Mouse (Mus musculus): ENCODE measurements around the gene Ppp1r13l. TPM values are rescaled to one million over a fixed set of nuclear protein-coding genes. Genes with fewer than 3 reads are reported as not detected.

Gene Ppp1r13l
- polyA plus RNA-seq, 1 experiment from 2014 or later: 3.0 TPM

DNA sequence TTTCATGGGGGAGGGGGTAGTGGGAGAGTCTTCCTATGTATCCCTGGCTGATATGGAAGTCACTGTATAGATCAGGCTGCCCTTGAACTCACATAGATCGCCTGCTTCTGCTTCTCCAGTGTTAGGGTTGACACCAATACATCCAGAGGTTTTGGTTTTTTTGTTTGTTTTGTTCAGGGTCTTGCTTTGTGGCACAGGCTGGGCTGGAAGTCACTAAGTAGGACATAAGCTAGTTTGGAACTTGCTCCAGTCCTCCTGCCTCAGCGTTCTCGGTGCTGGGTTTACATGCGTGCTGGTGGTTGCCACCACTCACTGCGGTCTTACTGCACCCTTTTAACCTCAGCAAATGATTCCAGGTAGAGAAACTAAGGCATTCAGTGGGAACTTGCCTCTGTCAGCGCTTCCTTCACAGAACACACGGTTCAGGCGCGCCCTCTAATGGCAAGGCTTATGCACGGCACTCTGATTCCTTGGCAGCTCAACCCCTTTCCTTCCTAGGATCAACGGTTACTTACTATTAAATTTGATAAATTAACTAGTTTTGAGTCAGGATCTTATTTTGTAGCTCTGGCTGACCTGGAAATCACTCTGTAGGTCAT, 16.2 kb upstream of the Ppp1r13l start:
- ATAC-seq: no peak
- Histone ChIP-seq H3K9ac (replicated peaks; ENCODE audit: low read depth, low read length) (no peak overlapping the region), H3K4me2 (ENCODE audit: low read length) (no peak overlapping the region), H3K27me3 (replicated peaks; ENCODE audit: control insufficient read depth, insufficient read depth, low read length) (no peaks in the 10 kb centered on the region; the same call in 1 of the 2 replicates), H3K4me1 (replicated peaks; ENCODE audit: control insufficient read depth, insufficient read depth, low read length) (peaks cover 29% of the 10 kb centered on the region), H3K4me3 (replicated peaks; ENCODE audit: low read length) (no peak overlapping the region), H3K27ac (ENCODE audit: low read length) (no peak overlapping the region), H3K36me3 (ENCODE audit: control insufficient read depth, insufficient read depth) (no peaks in the 10 kb centered on the region), H3K9me3 (ENCODE audit: control insufficient read depth, low read length) (no peaks in the 10 kb centered on the region)
- 2% methylated on average over 11 of the region's 11 CpGs for WGBS

DNA sequence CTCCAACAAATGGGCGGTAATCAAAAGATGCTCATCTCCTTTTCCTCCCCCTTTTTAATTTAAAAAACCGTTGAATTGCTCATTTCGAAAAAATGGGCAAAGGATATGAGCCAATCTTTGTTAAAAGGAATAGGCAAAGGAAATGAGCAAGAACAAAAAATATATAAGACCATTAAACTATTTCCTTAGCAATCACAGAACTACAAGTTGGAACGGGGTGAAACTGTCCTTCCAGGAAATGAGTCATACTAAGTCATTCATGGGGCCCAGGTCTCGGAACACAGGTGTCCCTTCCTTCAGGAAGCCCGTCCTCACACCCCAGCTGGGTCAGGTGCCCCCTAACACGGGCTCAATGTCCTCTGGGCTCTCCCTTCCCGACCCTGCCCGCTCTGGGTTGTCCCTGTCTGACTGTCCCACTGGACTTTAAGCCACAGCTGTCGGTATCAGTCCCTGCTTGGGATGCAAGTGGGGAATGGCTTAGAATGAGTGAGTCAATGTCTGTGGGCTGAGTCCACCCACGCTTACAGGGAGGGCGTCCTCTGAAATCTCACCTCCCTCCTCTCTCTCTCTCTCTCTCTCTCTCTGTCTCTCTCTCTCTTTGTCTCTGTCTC, 15.2 kb upstream of the Ppp1r13l start, which contains the start of gene Ercc1:
Ercc1 (plus strand) TSS at position 542 of the 611 bp plus-strand sequence.
- Histone ChIP-seq H3K4me1 (replicated peaks; ENCODE audit: control insufficient read depth, insufficient read depth, low read length) (peaks cover 29% of the 10 kb centered on the region), H3K9me3 (ENCODE audit: control insufficient read depth, low read length) (no peaks in the 10 kb centered on the region), H3K9ac (replicated peaks; ENCODE audit: low read depth, low read length) (peak within 1 kb of the TSS; percentile 69), H3K27me3 (replicated peaks; ENCODE audit: control insufficient read depth, insufficient read depth, low read length) (no peaks in the 10 kb centered on the region; the same call in 1 of the 2 replicates), H3K4me3 (replicated peaks; ENCODE audit: low read length) (peak within 1 kb of the TSS; percentile 59), H3K36me3 (ENCODE audit: control insufficient read depth, insufficient read depth) (peaks cover 6% of the 10 kb centered on the region; the same call in 1 of the 2 replicates), H3K4me2 (ENCODE audit: low read length) (peak within 1 kb of the TSS; percentile 81), H3K27ac (ENCODE audit: low read length) (peak within 1 kb of the TSS; percentile 89)
- 21% methylated on average over 12 of the region's 12 CpGs for WGBS
- ATAC-seq: no peak; the same call in 1 of the 2 replicates

DNA sequence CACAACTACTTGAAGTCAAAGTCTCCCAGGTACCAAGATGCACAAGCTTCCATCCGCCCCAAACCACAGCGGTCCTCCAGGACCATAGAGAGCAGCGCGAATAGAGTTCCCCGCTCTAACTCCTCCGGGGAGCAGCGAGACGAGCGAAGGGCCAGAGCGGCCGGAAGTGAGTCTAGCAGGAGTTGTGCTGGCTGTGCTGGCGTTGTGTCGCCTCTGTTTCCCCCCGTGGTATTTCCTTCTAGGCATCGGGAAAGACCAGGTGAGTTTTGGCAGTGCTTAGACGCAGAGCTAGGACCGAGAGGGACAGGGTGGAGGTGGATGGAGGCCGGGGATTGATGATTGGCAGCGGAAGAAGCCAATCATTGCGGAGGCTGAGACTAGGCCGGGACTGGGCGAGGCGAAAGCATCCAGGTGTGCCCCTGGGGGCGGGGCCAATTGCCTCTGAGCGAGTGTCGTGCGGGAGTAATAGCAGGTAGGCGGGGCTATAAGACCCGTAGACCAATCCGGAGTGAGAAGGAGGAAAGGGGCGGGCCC, 14.5 kb upstream of the Ppp1r13l start:
- peaks cover 29% of the 10 kb centered on the region for H3K4me1 ChIP-seq (replicated peaks; ENCODE audit: control insufficient read depth, insufficient read depth, low read length)
- peak overlapping the region; percentile 81 for H3K4me2 ChIP-seq (ENCODE audit: low read length)
- H3K36me3 ChIP-seq (ENCODE audit: control insufficient read depth, insufficient read depth): peaks cover 6% of the 10 kb centered on the region; the same call in 1 of the 2 replicates
- H3K27me3 ChIP-seq (replicated peaks; ENCODE audit: control insufficient read depth, insufficient read depth, low read length): no peaks in the 10 kb centered on the region; the same call in 1 of the 2 replicates
- WGBS: under 1% methylated on average over 31 of the region's 31 CpGs
- no peaks in the 10 kb centered on the region for H3K9me3 ChIP-seq (ENCODE audit: control insufficient read depth, low read length)
- peak overlapping the region; percentile 89 for H3K27ac ChIP-seq (ENCODE audit: low read length)
- ATAC-seq: peak; percentile 94
- peak overlapping the region; percentile 59 for H3K4me3 ChIP-seq (replicated peaks; ENCODE audit: low read length)
- peak overlapping the region; percentile 69 for H3K9ac ChIP-seq (replicated peaks; ENCODE audit: low read depth, low read length)

DNA sequence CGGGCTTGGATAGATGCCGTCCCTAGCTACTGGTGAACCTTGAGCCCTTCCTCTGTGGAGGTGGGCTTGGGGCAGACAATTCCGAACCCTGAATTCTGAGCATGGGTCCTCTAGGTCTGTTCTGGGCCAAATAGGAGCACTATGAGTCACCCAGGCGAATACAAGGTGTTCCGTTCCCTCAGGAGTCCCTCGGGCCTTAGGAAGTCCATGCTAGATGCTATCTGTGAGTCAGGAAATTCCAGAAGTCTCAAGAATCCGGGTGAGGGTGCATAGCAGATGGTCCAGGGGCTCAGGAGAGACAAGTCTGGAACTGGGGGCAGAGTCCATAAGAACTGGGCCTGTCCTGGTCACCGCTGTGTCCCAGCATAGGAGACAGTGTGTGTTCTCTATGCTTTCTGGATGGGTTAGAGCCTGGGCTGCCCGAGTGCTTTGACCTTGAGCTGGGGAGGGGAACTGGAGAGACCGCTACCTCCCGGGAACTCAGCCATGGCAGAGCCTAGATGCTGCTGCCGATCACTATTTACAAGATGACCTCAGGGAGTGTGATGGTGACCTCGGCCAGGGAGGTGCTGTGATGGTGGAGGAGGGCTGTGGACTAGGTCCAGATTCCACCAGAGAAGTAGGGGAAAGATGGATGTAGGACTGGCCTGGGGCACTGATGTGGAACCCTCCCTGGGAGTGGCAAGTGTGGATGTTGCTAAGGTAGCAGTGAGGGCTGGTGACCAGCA, 10.2 kb upstream of the Ppp1r13l start:
- H3K36me3 ChIP-seq (ENCODE audit: control insufficient read depth, insufficient read depth): peaks cover 19% of the 10 kb centered on the region
- H3K4me3 ChIP-seq (replicated peaks; ENCODE audit: low read length): no peak overlapping the region
- H3K27me3 ChIP-seq (replicated peaks; ENCODE audit: control insufficient read depth, insufficient read depth, low read length): no peaks in the 10 kb centered on the region
- 90% methylated on average over 13 of the region's 13 CpGs for WGBS
- H3K27ac ChIP-seq (ENCODE audit: low read length): no peak overlapping the region
- no peak for ATAC-seq
- peaks cover 14% of the 10 kb centered on the region for H3K4me1 ChIP-seq (replicated peaks; ENCODE audit: control insufficient read depth, insufficient read depth, low read length)
- H3K4me2 ChIP-seq (ENCODE audit: low read length): no peak overlapping the region
- no peak overlapping the region for H3K9ac ChIP-seq (replicated peaks; ENCODE audit: low read depth, low read length)
- H3K9me3 ChIP-seq (ENCODE audit: control insufficient read depth, low read length): no peaks in the 10 kb centered on the region

DNA sequence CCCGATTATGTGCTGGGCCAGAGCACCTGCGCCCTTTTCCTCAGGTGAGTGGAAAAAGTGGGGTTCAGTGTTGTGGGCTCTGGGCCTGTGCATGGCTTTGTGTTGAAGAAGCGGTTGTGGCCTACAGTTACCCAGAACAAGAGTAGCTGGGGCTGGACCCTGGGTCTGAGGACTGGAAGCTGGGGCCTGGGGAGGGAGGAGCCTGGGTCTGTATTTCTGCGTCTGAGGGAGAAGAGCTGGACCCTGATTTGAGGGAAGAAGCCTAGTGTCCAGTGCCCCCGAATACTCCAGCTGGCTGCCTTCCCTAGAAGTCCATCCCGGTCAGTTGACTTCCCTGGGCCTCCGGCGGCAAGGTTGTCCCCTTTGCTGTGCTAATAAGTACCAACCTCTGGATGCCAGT, 9.3 kb upstream of the Ppp1r13l start:
- peaks cover 19% of the 10 kb centered on the region for H3K36me3 ChIP-seq (ENCODE audit: control insufficient read depth, insufficient read depth)
- no peak overlapping the region for H3K4me2 ChIP-seq (ENCODE audit: low read length)
- 95% methylated on average over 8 of the region's 8 CpGs for WGBS
- peaks cover 9% of the 10 kb centered on the region for H3K4me1 ChIP-seq (replicated peaks; ENCODE audit: control insufficient read depth, insufficient read depth, low read length)
- no peaks in the 10 kb centered on the region for H3K9me3 ChIP-seq (ENCODE audit: control insufficient read depth, low read length)
- no peaks in the 10 kb centered on the region for H3K27me3 ChIP-seq (replicated peaks; ENCODE audit: control insufficient read depth, insufficient read depth, low read length)
- ATAC-seq: no peak
- no peak overlapping the region for H3K27ac ChIP-seq (ENCODE audit: low read length)
- H3K9ac ChIP-seq (replicated peaks; ENCODE audit: low read depth, low read length): no peak overlapping the region
- no peak overlapping the region for H3K4me3 ChIP-seq (replicated peaks; ENCODE audit: low read length)

DNA sequence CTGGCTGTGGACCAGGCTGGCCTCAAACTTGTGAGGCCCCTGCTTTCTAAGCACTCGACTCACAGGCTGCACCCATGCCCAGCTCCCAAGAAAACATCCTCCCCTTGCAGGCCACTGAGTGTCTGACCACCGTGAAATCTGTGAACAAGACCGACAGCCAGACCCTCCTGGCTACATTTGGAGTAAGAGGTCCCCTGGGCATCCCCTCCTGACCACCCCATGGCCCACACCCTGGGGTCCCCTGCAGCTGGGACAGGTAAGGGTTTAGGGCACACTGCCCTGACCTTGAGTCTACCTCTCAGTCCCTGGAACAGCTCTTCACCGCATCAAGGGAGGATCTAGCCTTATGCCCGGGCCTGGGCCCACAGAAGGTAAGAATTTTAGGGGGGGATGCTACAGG, 4.6 kb upstream of the Ppp1r13l start:
- no peak for ATAC-seq
- no peaks in the 10 kb centered on the region for H3K27me3 ChIP-seq (replicated peaks; ENCODE audit: control insufficient read depth, insufficient read depth, low read length)
- no peak overlapping the region for H3K4me3 ChIP-seq (replicated peaks; ENCODE audit: low read length)
- H3K4me1 ChIP-seq (replicated peaks; ENCODE audit: control insufficient read depth, insufficient read depth, low read length): peaks cover 11% of the 10 kb centered on the region
- WGBS: 91% methylated on average over 5 of the region's 5 CpGs
- no peak overlapping the region for H3K27ac ChIP-seq (ENCODE audit: low read length)
- H3K9me3 ChIP-seq (ENCODE audit: control insufficient read depth, low read length): no peaks in the 10 kb centered on the region
- H3K9ac ChIP-seq (replicated peaks; ENCODE audit: low read depth, low read length): no peak overlapping the region
- H3K4me2 ChIP-seq (ENCODE audit: low read length): no peak overlapping the region
- peaks cover 20% of the 10 kb centered on the region for H3K36me3 ChIP-seq (ENCODE audit: control insufficient read depth, insufficient read depth)

DNA sequence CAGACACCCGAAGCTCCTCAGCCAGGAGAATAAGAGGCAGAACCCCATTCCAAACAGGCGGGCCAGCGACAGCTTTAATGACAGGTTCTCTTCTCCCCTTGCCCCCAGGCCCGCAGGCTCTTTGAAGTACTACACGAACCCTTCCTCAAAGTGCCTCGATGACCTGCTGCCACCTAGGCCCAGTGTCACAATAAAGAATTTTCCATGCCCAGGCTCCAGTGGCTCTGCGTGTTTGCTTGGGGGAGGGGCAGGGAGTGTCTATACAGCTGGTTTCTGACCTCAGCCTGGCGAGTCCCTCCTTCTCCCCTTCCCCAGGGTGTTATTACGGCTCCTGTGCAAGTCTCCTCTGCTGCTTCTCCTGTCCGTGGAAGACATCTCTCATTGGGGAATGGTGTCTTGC, 3.2 kb upstream of the Ppp1r13l start:
- Histone ChIP-seq H3K27me3 (replicated peaks; ENCODE audit: control insufficient read depth, insufficient read depth, low read length) (no peaks in the 10 kb centered on the region), H3K9me3 (ENCODE audit: control insufficient read depth, low read length) (no peaks in the 10 kb centered on the region), H3K4me2 (ENCODE audit: low read length) (no peak overlapping the region), H3K4me1 (replicated peaks; ENCODE audit: control insufficient read depth, insufficient read depth, low read length) (peaks cover 22% of the 10 kb centered on the region), H3K9ac (replicated peaks; ENCODE audit: low read depth, low read length) (no peak overlapping the region), H3K27ac (ENCODE audit: low read length) (no peak overlapping the region), H3K36me3 (ENCODE audit: control insufficient read depth, insufficient read depth) (peaks cover 16% of the 10 kb centered on the region; the same call in 1 of the 2 replicates), H3K4me3 (replicated peaks; ENCODE audit: low read length) (no peak overlapping the region)
- ATAC-seq: no peak
- WGBS: 81% methylated on average over 10 of the region's 10 CpGs

DNA sequence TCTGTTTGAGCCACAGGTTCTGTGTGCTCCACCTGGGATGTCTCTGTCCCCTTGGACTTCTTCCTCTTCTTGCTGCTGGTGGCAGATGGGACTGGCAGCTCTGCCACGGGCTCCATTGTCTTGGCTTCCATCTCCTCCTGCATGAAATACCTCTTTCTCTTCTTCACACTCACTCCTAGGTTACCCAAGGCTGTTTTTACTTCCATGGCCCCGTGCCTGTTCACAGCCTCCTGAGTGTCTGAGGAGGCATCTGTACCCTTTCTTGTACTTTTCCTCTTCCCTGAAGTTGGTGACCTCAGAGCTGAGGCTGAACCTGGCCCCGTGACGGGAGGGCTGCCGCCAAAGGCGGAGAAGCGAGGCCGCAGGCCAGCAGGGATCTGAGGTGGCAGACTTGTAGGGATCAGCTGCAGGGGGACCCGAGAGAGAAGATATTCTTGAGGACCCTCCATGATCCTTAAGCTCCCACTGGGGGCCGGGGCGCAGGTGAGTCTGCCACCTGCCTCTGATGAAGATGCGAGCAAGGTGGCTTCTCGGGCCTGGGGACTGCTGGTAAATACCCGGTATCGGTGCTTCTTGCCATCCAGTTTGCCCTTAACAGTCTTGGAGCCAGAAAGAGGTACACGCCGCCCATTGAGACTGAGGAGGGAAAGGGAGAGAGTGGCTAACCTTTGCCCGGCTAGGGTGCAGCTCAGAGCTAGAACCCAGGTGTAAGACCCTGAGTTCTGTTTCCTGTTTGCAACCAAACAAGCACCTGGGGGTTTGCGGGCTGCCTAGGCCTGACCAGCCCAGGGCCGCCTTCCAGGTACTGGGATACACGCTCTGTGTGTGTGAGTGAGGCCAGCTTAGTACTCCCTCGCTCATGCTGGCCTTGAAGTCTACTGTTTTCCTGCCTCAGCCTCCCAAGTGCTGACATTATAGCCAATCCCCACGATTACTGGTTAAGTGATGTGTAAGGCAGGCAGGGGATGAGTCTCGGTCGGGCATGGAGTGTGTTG, 1.9 kb upstream of the Ppp1r13l start:
- Histone ChIP-seq H3K9ac (replicated peaks; ENCODE audit: low read depth, low read length) (no peak overlapping the region), H3K36me3 (ENCODE audit: control insufficient read depth, insufficient read depth) (peaks cover 12% of the 10 kb centered on the region; the same call in 1 of the 2 replicates), H3K4me2 (ENCODE audit: low read length) (no peak overlapping the region), H3K27ac (ENCODE audit: low read length) (no peak overlapping the region), H3K4me3 (replicated peaks; ENCODE audit: low read length) (no peak overlapping the region), H3K4me1 (replicated peaks; ENCODE audit: control insufficient read depth, insufficient read depth, low read length) (peaks cover 29% of the 10 kb centered on the region), H3K9me3 (ENCODE audit: control insufficient read depth, low read length) (no peaks in the 10 kb centered on the region), H3K27me3 (replicated peaks; ENCODE audit: control insufficient read depth, insufficient read depth, low read length) (no peaks in the 10 kb centered on the region; the same call in 1 of the 2 replicates)
- no peak for ATAC-seq
- 90% methylated on average over 25 of the region's 25 CpGs for WGBS
